Mouse (Mus musculus) subcutaneous adipose tissue, adult 2 months (tissue): Measurements from ENCODE around the gene Ncapg. TPM values are rescaled to one million over a fixed set of nuclear protein-coding genes. Genes with fewer than 3 reads are reported as not detected.

Source experiments
- polyA plus RNA-seq: library from polyadenylated mRNA; depleted of rRNA; stranded (reverse); fragments of >200 nt; gene quantifications from 2 replicates; pipeline ENCODE4 v1.2.3, GENCODE M21; 2012; ENCODE audit warnings: low replicate concordance; rRNA removed

The Ncapg gene
- polyA plus RNA-seq, result 0.14 and 1.0 TPM in 2 replicates

DNA sequence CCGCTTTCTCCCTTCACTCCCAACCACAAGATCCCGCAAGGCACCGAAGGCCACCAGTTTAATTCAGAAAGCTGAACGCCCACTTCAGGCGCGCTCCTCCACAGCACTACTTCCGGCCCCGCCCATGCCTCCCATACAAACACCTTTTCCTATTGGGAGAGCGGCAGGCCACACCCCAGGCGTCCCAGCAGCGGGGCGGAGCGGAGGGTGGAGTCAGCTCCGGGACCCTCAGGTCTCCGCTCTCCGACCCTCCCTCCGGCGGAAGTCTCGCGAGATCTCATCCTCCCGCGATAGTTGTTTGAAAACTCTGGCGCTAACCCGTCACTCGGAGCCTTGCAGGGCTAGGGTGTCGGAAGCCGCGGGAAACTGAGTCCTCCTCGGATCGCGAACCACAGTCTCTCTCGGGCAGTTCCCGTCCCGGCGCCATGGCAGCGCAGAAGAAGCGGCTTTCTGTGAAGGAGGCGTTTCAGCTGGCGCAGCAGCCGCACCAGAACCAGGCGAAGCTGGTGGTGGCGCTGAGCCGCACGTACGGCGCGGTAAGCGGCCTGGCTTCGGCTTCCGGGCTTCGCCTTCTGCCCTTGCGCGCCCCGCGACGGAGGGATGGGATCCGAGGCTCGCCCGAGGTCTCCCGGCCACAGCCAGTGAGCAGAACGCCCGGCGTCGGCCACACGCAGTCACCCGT, at the start of gene Ncapg:
Gene Ncapg, plus strand, starts transcription at position 322 of the 682 bp plus-strand sequence.

DNA sequence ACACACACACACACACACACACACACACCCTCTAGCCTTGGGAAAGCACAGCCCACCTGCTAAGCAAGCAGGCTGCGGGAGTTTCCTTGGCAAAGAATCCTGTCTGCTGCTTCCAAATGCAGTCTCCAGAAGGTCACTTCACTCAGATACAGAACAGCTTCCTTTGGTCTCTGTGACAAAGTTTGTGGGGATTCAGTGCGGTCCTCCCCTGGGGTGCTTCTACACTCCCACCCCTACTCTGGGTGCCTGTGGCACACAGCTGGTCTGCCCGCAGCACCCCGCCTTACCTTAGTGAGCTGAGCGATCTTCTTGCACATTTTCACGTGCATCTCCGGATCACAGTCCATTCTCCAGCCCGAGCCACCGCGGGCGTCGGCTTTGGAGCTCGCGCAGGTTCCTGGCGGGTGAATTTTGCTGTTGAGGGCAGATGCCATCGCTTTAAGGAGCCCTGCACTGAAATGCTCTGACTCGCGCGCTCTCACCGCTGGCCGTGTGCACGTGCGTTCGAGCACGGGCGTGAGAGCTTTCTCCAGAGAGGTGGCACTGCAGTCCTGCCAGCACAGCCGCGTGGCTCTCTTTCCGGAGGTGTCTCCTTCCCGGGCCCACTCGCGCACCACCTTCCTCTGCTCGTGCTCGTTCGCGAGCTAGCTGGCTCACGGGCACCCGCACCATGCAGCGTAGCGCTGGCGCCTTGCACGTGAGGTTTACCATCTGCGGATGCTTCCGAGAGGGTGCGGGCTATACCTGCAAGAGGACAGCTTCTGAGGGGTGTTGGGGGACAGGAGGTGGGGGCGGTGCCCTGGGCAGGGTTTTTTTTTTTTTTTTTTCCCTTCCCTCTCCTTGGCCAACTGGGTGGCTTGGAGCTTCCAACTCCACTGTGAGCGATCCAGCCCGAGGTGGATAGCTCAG, 30.7 kb upstream of the Ncapg start, which contains the start of gene Fam184b:
Gene Fam184b, minus strand, starts transcription at position 809 of the 909 bp plus-strand sequence.

Other genes with a start within 250 kb of the Ncapg start
- 119 and 169 TPM in 2 replicates for gene Qdpr, start 219.7 kb upstream of the Ncapg start, polyA plus RNA-seq
- gene Clrn2, start 216.2 kb upstream of the Ncapg start, polyA plus RNA-seq, result not detected in 2 replicates
- gene Lap3, start 176.5 kb upstream of the Ncapg start, polyA plus RNA-seq, result 37.3 and 40.7 TPM in 2 replicates
- 80.3 and 103 TPM in 2 replicates for gene Med28, start 149.7 kb upstream of the Ncapg start, polyA plus RNA-seq
- 0.01 and 0.09 TPM in 2 replicates for gene Fam184b, start 30.3 kb upstream of the Ncapg start, polyA plus RNA-seq
- 1.1 and 2.5 TPM in 2 replicates for gene Lcorl, start 187.7 kb downstream of the Ncapg start, polyA plus RNA-seq